Mouse (Mus musculus): ENCODE data around the gene Hist1h2ba.

Gene Hist1h2ba

DNA sequence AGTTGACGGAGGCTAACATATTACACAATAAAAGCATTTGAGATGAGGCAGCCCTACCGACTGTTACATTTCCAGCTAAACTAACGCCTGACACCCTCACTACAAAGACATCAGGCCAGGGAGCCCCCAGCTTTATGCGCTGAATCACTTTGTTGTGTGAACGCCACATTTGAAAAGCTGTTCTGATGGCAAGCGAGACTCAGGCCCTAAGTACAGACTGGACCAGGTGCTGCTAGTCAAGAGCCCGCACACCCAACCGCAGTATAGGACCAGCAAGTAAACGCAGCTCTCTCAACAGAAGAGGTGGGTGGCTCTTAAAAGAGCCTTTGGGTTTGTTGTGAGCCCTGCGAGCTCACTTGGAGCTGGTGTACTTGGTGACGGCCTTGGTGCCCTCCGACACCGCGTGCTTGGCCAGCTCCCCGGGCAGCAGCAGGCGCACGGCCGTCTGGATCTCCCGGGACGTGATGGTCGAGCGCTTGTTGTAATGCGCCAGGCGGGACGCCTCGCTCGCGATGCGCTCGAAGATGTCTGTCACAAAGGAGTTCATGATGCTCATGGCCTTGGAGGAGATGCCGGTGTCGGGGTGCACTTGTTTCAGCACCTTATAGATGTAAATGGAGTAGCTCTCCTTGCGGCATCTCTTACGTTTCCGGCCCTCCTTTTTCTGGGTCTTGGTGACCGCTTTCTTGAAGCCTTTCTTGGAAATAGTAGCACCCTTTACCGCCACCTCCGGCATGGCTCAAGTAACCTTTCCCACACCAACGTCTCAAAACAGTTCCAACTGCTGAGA is at the start of gene Hist1h2ba:
Hist1h2ba (minus strand) TSS at position 736 of the 790 bp plus-strand sequence.
- WGBS, result 95% methylated on average over 39 of the region's 39 CpGs

DNA sequence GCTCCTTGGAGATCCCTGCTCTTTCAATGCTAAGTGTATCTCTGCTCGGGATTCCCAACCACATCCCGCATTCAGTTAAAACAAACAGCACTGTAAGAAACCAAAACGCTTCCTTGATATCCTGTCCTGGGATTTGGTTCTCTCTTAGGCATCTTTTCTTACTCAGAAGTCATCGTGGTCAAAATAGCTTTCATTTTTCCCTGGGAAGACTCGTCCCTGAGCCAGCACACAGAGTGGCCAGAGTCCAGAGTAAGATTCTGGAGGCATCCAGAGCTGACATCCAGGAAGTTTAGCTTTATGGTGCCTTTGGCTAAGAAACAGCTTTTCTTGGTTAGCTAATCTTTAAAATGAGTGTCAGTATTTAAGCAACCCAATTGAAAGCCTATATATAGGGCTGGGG is 38.3 kb upstream of the Hist1h2ba start:
- WGBS, result 44% methylated on average over 5 of the region's 5 CpGs

DNA sequence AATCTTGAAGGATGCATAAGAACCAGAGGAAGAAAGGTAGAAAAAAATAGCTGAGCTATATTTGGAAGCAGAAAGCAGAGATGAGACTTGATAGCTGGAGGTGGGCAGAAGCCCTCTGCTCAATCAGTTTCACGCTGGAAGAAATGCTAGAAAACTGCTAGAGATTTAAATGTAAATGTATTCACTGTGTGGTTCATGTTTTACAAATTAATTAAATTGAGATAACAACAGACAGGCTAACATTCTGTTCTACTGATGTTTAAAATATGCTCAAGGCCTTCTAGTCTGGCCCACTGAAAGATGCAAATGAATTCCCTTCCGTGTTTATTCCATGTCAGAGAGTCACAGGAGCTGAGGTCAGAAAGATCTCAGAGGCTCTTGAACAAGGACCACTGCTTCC is 37.9 kb upstream of the Hist1h2ba start:
- 35% methylated on average over 2 of the region's 2 CpGs for WGBS

DNA sequence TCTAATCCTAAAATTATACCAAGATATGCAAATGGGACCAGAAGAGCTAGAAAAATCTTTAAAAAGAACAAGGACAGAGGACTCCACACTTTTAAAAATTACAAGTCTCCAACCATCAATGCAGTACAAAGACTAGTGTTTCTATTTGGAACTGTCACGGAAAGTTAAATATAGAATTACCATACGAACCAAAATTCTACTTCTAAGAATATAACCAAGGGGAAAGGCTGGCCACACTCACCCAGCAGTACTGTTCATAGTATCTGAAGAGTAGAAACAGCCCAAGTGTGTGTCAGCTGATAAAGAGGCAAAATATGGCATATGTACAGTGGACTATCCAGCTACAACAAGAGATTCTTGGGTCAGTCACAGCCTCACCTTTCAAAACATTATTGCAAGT is 31.0 kb upstream of the Hist1h2ba start:
- WGBS, result 50% methylated on average over 2 of the region's 2 CpGs

DNA sequence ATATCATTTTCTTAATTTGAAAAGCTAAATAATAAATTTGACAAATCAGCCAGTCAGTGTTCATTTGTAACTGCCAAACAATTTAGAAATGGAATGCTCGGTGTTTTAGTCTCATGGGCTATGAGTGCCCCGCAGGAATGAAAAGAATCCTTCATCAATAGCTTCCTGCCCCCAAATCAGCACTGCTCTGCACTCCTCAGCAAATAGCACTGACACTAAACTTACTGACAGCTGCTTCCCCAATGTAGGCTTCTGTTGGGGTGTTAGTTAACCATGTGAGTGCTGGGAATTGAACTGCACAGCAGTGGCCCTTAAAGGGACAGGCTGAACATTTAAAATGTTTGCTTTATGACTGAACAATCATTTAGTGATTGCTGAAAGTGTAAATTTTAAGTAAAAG is 25.8 kb upstream of the Hist1h2ba start:
- 52% methylated on average over 2 of the region's 2 CpGs for WGBS

DNA sequence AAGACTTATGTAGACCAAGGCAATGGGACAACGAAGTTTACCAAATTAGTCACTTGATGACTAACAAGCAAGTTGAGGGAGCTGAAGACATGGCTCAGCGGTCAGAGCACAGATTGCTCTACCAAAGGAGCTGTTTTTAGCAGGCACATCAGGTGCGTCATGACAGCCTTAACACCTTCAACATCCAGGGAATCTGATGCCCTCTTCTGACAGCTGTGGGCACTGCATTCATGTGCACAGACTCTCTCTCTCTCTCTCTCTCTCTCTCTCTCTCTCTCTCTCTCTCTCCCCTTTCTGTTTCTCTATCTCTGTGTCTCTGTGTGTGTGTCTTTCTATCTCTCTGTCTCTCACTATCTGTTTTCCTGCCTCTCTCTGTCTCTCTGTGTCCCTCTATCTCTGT is 17.0 kb upstream of the Hist1h2ba start:
- WGBS, result 53% methylated on average over 3 of the region's 3 CpGs

DNA sequence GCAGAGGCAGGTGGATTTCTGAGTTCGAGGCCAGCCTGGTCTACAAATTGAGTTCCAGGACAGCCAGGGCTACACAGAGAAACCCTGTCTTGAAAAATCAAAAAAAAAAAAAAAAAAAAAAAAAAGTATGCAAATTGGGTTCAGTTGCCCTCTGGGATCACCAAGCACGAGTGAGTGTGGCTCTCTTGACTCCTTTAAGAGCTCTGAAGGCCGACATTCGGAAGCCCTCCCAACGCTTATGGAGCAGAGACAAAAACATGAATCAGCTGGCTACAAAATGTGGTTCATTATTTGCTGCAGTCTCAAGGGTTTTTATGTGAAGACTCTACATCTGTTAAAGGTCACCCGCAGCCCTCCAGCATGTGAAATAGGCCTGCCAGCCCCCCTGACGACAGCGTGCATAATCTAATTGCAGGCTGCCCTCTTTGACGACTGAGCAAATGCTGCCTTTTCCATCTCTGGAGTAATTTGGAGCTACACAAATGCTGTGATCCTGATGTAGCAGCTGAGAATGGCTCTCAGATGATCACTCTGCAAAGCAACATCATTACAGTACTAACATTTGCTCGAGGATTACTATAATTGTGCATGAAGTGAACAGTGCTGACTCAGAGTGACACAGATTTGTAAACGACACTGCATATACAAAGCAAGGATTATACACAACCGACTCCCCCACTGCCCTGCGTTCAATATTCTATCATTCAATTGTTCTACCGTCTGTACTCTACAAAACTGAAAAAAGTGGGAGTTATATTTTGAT is 15.7 kb upstream of the Hist1h2ba start:
- WGBS, result 44% methylated on average over 14 of the region's 14 CpGs

DNA sequence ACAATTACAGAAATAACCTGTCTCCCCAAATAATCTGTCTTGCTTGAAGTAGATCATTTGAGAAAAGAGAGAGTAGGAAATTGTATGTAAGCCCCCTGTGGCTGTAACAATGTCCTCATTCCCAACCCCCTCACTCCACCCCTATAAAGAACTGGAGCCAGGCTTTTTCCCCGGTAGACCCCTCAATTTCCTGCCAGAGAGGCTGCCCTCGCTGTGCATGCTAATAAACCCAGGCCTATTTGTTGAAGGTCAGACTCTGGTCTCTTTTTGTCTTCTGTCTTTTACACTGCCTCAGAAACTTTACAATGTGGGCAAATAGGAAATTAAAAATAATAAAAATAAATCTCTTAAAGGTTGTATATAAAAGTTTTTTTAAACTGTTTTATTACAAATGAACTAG is 12.3 kb upstream of the Hist1h2ba start:
- WGBS, result 54% methylated on average over 2 of the region's 2 CpGs

DNA sequence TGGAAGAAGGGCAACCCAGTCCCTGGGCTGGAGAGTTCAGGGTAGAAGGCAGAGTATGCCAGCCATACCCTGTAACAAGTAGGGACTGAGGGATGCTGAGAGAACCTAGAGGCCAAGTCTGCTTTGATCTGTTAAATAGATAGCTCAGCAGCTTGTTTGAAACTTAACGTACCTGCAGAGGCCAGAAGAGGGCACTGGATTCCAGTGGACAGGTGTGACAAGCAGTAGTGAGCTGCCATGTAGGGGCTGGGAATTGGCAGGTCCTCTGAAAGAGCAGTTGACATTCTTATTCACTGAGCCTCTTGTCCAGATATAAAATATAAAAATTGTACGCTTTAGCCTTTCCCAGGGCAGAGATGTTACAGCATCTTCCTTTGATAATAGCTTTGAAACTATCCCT is 8.9 kb upstream of the Hist1h2ba start:
- WGBS, result 77% methylated on average over 2 of the region's 2 CpGs

DNA sequence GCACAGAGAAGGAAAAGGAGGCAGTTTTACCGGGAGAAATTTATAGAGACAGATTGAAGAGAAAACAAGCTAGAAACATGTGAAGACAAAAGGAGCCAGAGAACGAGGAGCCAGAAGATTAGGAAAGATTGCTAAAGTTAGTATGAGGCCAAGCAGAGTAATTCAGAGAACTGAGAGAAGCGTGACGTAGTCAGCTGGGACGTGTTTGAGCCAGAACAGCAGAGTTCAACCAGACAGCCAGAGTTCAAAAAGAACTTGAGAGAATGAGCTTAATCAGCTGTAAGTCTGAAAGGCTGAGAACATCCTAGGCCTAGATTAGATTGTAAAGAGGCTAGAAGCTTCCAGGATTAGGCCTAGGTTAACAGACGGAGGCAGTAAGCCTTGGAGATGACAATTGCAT is 6.3 kb upstream of the Hist1h2ba start:
- WGBS, result 55% methylated on average over 6 of the region's 6 CpGs

DNA sequence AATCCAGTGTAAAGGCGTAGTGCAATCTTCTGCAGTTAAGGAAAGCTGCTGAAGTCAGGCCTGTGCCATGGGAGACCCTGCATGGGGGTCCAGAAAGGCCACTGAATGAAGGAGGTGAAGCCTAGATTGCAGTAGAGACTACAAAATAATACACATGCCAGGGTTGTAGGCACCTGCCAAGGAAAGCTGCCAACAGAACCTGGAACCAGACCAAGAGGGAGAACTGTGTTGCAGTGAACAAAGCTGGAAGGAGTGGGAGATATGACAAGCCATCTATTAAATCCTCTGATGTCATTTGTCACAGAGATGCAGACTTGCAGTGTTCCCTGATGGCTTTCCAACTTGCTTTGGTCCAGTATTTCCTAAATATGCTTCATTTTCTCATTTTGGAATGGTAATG is 4.7 kb upstream of the Hist1h2ba start:
- WGBS, result 87% methylated on average over 1 of the region's 1 CpGs

DNA sequence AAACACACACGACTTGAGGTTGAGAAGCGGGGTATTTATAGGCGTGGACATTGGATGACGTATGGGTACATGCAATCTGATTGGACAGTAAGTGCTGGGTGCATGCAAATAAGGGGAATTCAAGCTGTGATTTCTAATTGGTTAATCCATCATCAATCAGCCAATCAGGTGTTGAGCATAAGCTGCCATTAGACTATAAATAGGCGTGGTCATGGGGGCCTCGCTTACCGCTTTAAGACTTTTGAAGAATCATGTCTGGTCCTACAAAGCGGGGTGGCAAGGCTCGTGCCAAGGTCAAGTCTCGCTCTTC is 210 bp upstream of the Hist1h2ba start, which contains the start of gene Hist1h2aa:
Hist1h2aa (plus strand) TSS at position 252 of the 310 bp plus-strand sequence.
- 94% methylated on average over 10 of the region's 10 CpGs for WGBS

DNA sequence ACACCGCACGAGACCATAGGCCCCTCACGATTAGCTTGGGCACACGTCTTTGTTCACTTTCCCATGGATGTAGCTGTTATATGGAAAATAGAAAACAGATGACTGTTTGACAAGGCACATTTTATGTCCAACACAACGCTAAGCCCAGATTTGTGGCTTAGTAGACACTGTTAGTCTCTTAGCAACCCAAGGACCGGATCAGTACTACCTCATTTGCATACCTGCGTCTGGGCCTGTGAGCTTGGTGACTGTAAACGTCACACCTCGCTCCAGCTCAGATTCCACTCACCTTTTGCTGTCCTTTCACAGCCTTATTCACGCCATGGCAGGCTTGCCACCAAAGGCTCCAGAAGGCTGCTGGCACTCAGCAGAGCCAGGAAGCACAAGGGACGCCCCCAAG is 3.1 kb downstream of the Hist1h2ba start:
- WGBS, result 74% methylated on average over 11 of the region's 11 CpGs

DNA sequence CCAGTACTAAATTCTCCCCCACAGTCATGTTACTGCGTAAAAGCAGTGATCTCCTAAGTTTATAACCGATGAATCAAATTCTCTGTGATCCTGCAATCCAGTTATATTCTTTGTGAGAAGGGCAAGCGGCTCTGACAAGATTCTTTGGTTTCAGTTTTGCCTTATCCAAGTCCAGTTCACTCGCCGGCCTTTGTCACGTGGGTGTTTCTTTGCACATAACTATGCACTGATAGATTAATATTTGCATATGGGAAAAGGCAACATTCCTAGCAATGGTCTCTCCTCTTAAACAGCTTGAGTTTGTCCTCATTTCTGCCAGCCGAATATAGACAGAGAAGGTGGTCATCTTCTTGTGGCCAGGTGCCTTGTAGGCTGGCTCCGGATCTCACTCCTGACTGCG is 3.5 kb downstream of the Hist1h2ba start:
- WGBS, result 94% methylated on average over 9 of the region's 9 CpGs

DNA sequence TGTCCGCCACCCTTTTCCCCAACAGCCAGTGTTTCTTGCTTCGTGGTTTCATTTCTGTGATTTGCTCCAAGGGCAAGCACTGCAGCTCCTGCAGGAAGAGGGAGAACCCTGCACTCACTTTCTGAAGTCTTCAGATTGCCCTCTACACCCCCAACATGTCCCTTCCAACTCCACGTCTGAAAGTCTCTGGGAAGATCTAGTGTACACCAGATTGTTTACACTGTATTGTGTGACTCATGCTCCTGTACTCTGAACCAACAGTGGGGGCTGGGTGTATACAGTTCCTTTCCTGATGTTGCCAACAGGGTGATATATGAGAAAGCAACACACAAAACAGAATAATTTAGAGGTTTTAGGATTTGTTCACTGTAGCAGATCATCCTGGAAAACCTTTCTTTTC is 5.3 kb downstream of the Hist1h2ba start:
- 57% methylated on average over 3 of the region's 3 CpGs for WGBS

DNA sequence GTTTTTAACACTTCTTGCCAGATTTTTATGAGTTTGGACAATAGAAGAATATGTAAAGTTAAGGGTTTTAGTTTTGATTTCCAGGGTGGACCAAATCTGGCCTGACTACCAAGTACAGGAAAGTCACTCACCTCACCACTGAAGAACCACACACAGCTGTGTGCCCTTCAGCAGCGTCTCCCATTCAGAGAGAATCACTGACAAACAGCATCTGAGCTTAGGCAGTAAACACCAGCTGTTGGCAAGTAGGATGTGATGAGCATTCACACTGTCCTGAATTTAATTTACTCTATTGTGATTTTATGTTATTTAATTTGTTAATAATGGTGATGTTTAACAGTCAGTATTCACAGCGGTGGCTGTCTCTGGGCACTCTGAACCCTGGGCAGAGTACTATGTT is 8.2 kb downstream of the Hist1h2ba start:
- 75% methylated on average over 2 of the region's 2 CpGs for WGBS

DNA sequence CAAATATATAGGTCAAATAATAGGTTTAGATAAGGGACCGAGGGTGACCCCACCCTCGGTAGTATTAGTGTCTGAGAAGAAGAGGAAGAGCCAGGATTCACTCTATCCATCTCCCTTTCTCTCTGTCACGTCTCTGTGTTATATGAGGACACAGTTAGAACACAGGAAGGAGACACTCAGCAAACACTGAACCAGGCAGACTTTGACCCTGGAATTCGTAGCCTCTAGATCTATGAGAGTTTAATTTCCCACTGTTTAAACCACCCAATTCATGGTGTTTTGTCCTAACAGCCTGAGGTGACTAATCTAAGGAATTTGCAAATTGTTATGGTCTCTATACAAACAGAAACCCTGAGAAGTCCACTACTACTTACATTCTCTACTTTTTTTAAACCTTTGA is 16.3 kb downstream of the Hist1h2ba start:
- WGBS, result 86% methylated on average over 4 of the region's 4 CpGs

DNA sequence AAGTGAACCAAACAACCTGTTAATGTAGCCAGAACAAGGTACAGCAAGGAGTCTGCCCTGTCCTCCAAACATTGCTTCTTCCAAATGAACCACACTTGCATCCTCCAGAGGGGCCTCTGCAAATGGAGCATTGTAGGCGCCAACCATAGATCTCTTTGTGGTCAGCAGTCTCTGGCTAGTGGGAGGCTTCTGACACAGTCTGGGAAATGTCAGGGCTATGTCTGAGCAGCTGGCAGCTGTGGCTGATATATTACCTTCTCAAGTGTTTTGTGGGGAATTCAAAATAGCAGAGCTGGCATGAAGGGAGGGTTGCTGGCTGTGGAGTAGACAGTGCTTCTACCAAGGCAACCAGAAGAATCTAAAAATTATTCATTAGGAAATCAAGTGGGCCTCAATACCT is 17.8 kb downstream of the Hist1h2ba start:
- 87% methylated on average over 1 of the region's 1 CpGs for WGBS

DNA sequence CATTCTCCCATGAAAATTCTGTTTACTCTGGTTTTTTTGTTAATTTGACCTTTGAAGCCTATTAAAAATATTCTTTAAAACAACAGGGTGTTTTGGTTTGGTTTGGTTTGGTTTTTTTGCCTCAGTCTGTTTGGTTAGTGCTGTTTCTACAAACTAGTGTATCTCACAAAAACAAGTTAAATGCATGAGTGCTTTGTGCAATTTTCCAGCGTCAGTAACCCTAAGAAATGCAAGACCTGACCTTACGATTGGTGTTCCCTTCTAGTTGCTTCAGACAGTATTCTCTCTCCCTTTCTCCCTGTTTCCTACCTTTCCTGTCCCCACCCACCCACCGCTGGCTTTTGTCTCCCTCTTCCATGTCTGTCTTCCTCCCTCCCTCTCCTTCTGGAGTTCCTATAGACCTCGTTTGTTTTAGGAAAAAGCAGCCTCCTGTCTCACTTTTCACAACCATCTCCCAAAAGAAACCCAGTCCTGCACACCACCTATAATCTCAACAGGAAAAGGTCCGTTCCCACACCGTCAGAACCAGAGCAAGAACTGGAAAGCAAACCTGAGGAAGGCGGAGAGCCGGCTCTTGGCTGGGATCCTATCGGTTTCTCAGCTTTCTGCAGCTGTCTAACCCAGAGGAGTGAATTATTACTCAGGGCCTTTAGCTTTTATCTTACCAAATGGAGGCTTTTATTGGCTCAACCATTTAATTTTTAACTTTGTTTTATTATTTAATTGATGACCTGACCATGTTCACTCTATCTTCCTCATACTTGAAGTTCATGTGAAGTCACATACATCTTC is 19.4 kb downstream of the Hist1h2ba start, which contains the start of gene Slc17a4:
Slc17a4 (minus strand) TSS at position 634 of the 792 bp plus-strand sequence.
- 84% methylated on average over 9 of the region's 9 CpGs for WGBS

DNA sequence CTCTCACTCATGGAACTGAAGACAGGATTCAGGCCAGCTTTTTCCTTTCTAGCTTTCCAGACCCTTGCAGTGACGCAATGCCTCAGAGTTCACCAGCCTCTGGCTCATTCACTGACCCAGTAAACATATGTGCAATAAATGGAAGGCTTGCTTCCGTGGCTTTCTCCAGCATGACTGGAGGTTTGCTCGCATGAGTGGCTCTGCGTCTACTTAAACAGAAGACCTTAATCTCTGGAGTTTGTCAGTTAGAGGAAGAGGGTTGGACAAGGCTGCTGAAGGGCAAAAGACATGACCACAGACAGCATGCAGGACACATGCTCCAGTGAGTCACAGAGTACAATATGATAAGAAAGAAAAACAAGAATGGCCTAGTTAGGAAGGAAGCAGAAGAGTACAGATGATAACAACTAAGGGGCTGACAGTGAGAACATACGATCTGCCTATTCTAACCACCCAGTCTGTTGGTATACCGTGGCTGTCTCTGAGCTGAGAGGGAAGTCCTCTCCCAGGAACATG is 20.1 kb downstream of the Hist1h2ba start:
- 72% methylated on average over 6 of the region's 6 CpGs for WGBS

DNA sequence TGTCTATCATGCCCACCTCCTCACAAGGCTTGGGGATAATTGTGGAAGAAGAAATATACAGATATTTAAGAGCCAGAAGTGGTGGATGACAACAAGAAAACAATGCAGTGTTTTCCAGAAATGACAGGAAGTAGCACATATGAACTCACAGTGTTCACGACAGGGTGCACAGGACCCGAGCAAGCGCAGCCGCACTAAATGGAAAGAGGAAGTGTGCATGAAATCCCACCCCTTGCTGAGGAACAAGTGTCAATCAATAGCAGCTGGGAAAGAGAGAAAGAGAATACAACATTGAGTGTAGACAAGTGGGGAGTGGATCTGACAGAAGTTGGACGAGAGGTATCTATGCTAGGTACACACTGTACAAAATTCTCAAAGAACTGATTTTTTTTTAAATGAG is 22.6 kb downstream of the Hist1h2ba start:
- WGBS, result 80% methylated on average over 5 of the region's 5 CpGs

DNA sequence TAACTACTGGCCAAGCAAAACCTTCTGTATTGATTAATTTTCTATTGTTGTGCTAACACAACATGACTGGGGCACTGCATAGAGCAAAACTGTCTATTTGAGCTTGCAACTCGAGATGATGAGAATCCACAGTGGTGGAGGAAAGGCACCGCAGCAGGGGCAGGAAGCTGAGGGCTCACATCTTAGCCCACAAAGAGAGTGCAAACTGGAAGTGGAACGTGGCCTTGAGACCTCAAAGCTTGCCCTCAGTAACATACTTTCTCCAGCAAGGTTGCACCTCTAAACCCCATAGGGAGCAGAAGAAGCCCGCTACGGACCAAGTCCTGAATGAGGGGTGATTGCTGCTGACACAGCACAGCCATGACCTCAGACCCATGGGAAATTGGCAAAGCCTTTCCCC is 23.8 kb downstream of the Hist1h2ba start:
- 82% methylated on average over 5 of the region's 5 CpGs for WGBS

Data from cerebral cortex, adult 2 months (tissue).